Mouse (Mus musculus): Measurements from ENCODE around the gene Ror2. TPM values are rescaled to one million over a fixed set of nuclear protein-coding genes. Genes with fewer than 3 reads are reported as not detected.

Gene Ror2
- total RNA-seq, 2 experiments from 2014 or later = 0.40 to 0.41 TPM

DNA sequence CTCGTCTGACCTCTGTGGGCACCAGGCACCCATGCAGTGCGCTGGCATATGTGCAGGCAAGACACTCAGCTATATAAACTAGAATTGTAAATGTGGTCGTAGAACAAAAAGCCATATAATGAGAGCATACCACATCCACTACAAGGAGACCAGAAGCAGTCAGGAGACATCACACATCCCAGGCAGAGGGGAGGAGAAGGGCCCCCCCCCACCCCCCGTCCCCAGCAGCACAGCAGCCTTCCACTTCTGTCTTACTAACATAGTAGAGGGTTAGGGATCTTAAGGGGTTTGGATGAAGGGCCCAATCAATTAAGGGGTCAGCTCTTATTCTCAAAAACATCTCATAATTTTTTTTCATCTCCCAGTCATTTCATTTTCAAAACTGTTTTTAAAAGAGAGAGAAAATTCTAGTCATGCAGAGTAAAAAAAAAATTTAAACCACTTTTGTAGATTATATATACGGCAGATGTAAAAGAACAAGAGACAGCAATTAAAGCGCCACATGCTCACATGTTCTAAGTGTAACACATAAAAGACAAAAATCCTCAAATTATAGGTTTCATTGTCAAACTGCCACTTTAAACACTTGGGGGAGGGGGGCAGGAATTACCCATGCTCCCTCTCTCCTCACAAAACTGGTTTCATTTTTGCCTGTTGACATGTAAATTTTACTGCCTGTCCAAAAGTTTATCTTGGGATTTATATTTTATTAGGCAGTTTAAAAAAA is 89.8 kb downstream of the Ror2 start:
- no peak for DNase-seq (ENCODE audit: low spot score)

DNA sequence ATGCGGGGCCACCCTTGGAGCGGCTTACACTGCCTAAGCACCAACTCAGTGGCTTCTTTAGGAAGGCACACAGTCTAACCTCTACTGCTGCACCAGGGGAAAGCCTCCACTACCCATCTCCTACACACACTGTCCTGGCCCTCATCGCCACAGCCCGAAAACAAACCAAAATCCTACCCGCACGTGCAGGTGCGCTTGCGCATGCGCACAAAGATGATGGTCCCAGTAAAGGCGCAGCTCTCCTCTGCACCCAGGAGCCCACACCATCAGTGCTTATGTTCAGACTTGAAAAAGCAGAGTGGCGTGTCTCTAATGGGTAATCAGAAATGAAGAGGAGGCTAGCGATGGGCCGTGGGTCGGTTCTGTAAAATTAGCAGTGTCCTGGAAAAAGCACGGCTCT is 91.6 kb downstream of the Ror2 start:
- no peak for DNase-seq (ENCODE audit: low spot score)

DNA sequence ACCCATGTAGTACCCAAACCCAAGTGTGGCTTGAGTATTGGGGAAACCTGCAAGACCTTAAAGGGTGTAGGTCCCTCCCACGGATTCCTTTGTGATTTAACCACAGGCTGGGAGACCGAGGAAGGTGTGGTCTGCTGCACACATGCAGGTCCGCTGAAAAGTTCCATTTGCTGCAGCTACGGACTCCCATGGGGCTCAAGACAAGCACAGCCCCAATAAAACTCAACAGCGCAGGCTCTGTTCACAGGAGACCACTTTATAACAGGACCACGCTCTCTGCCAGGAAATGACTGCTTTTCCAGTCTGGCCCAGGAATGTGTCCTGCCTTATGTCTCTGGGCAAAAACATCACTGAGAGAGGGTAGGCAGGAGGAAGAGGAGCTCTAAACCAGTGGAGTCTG is 92.2 kb downstream of the Ror2 start:
- DNase-seq (ENCODE audit: low spot score) = no peak

DNA sequence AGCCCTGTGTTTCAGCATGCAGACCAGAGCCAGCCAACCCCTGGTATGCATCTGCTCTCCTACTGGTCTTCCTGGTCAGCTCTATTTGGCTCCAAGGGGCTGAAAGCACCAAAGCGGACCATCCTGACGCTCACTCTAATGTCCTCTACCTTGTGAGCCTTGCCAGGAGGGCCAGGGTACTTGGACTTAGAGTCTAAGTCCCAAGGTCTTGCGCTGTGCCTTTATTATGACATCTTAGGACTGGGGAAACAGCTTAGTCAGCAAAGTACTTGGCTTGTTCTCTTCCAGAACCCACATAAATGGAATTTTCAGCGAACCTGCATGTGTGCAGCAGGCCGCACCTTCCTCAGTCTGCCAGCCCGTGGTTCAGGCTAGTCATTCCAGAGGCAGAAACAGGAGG is 93.6 kb downstream of the Ror2 start:
- no peak for DNase-seq (ENCODE audit: low spot score)

DNA sequence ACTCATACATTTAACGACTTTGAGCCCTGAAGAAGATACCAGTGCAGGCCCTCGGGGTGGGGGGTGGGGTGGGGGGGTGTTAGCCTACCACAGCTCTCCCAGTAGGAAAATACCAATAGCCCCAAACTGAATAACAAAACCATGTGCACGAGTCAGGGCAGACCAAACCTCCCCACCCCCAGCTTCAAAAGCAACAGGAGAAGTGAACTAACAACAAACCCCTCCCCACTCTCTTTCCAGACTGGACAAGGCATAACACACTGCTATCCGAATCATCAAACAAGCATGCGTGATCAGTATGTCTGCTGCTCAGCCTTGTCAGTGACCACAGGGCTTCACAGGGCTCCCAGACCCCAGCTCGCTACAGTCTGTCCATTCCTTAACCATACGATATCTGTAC is 94.3 kb downstream of the Ror2 start:
- no peak for DNase-seq (ENCODE audit: low spot score)

DNA sequence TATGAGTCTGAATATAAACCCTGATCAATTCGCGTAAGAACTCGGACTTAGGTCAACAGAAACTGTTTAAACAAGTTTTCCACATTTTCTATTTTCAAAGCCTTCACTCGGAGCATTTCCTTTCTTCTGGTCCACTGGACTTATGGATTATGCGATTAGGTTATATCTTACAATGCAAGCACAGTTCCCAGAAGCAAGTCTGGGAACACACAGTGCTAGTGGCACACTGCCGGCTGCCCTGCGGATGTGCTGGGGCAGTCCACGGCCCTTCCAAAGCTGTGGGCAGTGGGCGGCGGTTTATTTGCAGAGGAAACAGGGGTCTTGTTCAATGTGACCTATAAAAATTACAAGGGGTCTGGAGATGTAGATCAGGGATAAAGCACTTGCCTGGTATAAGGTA is 97.0 kb downstream of the Ror2 start:
- DNase-seq (ENCODE audit: low spot score) = no peak

DNA sequence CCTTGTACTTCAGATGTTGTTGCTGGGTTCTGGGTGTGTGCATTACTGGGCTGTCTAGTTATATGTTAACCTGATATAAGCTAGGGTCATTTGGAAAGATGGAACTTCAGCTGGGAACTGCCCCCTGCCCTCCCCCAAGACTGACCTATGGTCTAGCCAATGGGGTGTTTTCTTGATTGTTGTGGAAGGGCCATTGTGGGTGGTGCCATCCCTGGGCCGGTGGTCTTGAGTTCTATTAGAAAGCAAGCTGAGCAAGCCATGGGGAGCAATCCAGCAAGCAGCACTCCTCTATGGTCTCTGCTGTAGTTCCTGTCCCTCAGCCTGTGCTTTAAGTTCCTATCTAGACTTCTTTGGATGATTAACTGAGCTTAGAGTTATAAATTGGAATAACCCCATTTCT is 101.1 kb downstream of the Ror2 start:
- no peak for DNase-seq (ENCODE audit: low spot score)

DNA sequence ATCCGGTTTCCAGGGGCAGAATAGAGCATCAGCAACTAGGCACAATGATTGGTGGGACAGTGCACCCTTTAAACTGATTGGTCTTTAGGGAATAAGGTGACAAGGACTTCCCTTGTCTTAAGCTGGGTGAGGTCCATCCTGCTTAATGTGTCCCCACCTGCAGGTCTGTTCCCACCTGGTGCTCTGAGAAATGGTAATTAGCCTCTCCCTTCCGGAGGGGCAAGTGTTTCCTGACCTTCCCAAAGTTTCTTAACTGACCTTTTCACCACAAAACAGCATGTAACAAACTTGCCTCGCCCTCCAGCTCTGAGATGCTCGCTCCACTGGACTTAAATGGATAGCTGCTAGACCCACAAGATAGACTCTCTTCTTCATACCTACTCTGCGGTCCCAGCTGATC is 101.8 kb downstream of the Ror2 start:
- no peak for DNase-seq (ENCODE audit: low spot score)

DNA sequence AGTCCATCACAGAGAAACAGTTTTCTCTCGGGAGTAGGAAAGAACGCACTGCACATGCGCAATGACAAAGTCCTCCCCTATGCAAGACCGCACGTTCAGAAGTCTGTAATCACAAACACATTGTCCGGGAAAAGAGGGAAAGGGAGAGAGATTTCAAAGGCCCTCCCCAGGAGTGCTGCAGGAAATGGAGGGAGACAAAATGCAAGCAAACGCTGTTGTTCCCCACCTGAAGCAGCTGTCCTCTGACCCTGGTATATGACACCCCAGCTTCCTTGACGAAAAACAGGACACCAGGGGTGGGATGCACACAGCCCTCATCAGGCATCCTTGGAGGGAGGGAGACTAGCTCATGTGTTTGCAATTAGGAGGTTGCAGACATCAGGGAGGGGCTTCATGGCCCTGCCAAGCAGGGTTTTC is 102.8 kb downstream of the Ror2 start:
- no peak for DNase-seq (ENCODE audit: low spot score)

DNA sequence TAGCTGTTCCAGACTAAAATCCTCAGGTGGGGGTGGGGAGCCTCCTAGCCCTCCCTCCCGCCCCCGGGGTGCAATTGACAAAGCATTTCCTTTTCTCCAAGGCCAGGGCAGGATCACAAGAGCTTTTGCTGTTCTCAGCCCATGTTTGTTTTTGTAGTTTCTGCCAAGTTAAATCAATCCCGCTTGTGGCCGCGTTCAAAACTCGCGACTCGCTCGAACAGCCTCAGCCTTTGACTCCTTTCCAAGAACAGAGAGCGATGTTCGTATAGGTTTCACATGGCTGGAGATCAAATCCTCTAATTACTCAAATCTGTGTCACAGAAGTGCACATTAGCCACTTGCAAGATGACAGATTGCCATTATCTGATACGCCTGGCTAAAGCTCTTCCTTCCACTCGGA is 107.3 kb downstream of the Ror2 start:
- DNase-seq (ENCODE audit: low spot score) = no peak

DNA sequence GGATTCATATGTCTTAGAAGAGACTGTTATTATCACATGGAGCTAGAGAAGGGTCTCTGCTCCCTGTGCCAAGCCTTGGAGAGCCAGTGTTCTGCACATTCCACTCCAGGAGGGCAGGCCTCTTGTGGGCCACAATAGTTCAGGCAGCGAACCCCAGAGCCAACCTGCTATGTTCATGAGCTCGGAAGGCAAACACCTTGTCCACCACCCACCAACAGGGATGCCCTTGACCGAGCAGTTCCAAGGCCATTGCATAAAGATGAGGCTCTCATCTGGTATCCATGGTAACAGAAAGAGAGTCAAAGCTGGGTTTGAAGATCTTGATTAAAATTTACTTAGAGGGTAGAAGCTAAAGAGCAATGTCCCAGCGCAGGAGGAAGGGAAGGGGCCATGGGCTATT is 107.8 kb downstream of the Ror2 start:
- DNase-seq (ENCODE audit: low spot score) = no peak

DNA sequence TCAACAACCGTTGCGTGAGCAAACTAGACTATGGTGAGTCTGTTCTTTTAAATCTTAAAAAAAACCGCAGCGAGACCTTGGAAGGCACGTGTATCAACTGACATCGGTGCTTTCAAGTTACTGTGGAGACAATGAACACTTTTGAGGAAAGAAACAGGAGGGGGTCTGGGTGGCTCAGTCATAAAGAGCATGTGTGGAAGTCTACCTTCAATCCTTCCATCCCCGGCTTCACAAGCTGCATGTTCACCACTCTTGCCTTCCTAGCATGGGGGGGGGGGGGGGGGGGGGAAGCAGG is 108.6 kb downstream of the Ror2 start:
- DNase-seq (ENCODE audit: low spot score) = no peak

DNA sequence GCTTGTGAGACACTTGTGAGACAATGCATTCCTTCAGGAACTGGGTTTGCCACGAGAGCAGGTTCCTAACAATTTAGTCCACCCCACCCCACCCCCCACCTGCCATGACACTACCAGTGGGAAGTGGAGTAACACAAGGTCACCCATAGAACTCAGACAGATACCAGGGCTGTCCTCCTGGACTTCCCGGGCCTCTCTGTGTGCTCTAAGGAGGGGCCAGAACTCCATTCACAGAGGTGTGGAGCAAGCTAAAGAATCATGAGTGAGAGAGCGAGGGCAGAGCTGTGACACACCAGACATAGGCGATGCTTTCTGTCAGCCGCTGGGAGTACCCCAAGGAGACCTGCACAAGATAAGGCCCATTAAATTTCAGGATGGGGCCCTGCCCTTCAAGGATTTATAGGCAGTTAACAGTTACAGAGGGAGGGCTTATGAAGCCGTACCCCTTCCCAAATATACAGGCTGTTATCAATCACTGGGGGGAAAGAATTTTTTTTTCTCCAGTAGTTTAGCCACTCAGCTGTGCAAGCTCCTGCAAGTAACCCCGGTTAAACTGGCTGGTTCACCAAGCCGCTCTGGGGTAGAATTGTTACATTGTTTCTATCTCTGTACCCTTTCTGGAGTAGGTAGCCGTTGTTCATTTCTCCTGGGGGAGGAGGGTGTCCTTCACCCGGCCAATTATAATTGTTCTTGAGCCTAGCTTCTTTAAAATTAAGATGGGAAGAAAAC is 109.1 kb downstream of the Ror2 start:
- DNase-seq (ENCODE audit: low spot score) = no peak

DNA sequence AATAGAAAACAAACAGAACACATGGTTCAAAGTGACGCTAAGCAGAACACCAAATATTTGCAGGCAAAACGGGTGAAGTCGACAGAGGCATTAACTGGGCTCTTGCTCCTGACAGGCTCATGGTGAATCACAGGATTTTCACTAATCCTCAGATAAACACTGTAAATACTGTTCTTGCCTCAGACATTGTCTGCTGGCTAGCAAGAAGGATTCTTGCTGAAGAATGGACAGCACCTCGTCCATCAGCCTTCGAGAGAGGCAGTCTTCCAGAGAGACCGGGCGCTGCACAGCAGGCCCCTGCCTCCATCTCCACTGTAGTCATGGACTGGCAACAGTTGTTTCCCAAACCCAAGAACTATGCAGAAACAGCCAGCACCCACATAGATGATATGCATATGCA is 110.9 kb downstream of the Ror2 start:
- no peak for DNase-seq (ENCODE audit: low spot score)

DNA sequence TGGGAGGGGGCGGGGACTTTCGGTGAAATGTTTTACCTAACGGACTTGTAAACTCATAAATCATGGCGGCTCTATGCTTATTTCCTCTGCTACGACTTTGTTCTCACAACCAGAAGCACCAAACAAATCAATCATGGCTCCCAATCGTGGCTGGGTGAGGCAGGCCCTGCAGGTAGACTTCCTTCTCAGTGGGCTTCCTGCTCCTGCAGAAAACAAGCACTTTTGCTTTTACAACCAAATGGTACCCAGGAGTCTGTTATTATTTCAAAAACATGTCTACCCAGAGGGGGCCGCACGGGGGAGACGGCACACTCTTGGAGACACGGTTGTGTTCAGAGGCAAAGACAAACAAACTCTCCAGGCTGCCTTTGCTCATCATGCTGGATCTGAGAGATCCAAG is 122.3 kb downstream of the Ror2 start:
- no peak for DNase-seq (ENCODE audit: low spot score)

DNA sequence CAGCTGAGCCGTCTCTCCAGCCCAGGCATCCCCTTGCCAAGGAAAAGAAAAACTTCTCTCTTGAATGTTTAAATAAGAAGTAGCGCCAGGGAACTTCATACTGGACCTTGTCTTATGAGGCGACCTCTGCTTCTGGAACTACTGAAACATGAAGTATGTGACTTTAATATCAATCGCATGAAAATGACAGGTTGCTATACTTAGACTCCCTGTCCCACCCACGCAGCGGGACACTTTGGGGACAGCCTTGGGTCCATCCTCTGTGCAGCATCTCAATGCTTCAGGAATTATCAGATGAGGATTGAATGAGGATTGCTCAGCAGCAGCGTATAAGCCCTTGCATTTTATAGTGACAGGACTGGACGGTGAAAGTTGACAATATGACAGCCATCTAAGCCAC is 122.9 kb downstream of the Ror2 start:
- DNase-seq (ENCODE audit: low spot score) = no peak

DNA sequence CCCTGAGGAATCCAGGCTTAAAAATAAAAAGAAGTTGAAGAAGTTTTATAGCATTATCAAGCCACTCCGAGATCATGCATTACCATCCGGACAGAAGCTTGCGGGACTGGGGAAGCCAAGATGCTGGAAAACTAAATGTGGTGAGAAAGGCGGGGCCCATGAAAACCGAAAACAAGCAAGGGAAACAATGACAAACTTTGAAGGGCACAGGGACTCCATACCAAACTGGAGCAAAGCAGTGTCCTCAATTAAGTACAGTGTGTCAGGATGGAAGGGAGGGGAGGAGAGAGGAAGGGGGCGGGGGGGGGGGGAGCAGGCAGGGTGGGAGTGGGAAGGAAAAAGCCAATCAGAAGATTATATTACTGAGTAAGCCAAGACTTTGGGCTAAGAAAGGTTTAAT is 126.4 kb downstream of the Ror2 start:
- DNase-seq (ENCODE audit: low spot score) = no peak

DNA sequence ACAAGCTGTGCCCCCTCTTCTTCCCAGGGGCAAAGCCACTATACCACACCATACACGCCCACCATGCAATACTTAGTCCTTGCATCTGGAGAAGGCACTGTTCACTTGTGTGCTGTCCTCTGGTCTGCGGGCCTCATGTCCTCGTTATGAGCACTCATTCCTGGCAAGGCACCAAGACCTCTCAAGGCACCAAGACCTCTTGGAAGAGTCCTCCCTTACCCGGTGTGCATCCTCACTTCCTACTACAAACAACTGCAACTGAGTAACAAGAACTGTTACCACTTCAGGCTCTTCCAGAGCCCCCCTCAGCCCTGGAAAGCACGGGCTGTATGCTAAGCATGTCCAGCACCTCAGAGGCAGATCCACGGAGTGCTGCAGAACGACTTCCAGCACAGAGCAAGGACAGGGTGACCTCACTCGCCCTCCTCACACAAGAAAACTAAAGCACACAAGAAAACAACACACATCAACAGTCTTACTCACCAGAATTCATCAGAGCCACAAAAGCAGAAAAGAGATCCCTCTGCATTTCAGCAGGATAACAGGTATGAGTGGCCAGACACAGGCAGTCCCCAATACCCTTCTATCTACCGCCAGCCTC is 127.4 kb downstream of the Ror2 start:
- DNase-seq (ENCODE audit: low spot score) = no peak

DNA sequence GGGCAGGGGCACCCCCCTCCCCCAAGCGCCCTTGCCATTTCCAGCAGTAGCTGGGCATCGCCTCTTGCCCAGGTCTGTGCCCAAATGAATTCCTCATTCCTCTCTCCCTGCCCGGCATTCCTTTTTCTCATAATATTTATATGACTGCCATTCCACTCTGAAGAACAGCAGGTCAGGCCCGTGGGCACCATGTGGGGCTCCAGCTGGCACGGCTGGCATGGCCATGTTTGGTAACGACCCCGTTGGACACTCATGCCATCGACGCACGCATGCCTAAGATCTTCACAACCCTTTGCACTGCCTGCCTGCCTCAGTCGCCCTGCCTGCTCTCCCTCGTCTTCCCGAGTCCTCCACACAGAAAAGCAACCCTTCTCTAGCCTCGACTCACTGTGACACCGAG is 129.0 kb downstream of the Ror2 start:
- DNase-seq (ENCODE audit: low spot score) = no peak

DNA sequence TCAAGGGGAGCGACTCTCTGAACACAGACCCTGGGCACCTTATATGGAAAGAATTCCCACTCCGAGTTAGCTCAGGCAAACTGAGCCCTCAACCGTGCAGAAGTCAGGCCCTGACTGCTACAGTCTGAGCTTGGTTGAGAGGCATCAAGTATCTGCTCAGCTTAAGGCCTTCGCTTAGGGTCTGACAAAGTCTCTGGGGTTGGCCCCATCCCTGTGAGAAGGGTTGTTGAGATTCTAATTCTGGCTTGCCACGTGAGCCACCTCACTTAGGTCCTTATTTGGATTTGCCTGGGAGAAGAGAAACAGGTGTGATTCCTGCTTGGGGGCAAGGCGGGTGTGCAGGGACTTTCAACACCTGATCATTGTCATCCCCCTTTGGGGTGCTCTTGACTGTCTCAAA is 129.6 kb downstream of the Ror2 start:
- DNase-seq (ENCODE audit: low spot score) = no peak

DNA sequence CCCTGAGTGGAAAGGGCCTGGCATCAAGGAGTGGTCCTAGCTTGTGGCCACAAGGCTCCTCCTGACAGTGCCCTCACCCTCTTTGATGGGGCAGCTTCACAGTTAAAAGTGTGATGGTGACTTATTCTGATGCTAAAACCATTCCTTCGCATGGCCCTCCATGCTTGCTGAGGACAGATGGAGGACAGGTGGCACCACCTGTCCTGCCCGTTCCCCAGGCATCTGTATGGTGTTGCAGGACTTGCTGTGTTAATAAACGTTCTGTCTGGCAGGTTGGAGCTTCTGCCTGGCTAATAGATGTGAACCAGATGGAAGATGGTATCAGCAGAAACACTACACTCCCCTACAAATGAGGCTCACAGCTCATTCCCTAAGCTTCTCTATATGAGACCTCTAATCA is 140.4 kb downstream of the Ror2 start:
- DNase-seq (ENCODE audit: low spot score) = no peak

DNA sequence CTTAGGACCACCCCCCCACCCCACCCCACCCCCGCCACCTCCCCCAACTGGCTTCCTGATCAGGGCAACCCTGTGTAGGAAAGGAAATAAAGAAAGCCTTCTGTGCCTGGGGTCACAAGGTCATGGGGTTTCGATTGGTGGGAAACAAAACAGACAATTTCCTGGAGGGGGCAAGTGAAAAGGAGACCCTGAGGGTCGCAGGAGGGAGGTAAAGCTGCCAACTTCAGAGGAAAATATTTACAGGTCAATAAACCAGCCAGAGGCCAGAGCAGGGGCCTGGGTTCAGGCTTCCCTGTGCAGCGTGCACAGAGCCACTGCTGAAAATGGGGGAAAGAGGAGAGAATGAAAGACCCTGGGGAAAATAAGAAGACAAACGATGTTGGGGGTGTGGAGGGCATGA is 142.8 kb downstream of the Ror2 start:
- DNase-seq (ENCODE audit: low spot score) = no peak

DNA sequence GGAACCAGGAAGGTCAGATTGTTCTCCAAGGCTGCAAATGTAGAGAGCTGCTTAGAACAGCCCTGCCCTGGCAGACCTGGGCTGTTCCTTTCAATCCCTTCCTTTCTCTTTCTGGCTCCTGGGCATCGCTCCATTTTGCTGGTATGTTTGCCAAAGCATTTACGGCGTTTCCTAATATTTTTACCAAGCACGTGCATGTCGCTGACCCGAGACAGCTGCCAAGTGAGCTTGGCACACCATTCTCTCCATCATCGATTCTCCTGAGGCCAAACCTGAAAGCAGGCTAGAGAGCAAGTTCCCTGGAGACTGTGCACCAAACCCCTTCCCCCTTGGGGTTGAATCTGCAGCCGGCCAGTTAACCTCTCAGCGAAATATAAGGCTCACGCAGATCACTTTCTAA is 143.7 kb downstream of the Ror2 start:
- DNase-seq (ENCODE audit: low spot score) = no peak
